Mouse (Mus musculus) large intestine, adult 2 months (tissue): Measurements from ENCODE around the gene Pla2g2d. TPM values are rescaled to one million over a fixed set of nuclear protein-coding genes. Genes with fewer than 3 reads are reported as not detected.
A peak's percentile ranks its signal among the peaks of the same experiment; 100 is the strongest.
"Not testable (repeated sequence)": the region's sequence is repeated elsewhere in the genome, so short reads cannot be mapped to it uniquely, and the experiment has no call there.

ENCODE experiments used
- DNase-seq: peaks from one replicate; pipeline ENCODE4 v3.0.0-alpha.2; 2012; ENCODE audit warnings: low read depth, low spot score
- WGBS: fragments of 180-500 bp; shearing (Covaris S2); methylation state at CpG from one replicate; pipeline ENCODE4 v1.1.7; 2018; 5-methylcytosine and 5-hydroxymethylcytosine counted together
- polyA plus RNA-seq: library from polyadenylated mRNA; depleted of rRNA; stranded (reverse); fragments of >200 nt; gene quantifications from 2 replicates; pipeline ENCODE4 v1.2.3, GENCODE M21; 2012; rRNA removed

The Pla2g2d gene
- polyA plus RNA-seq, 1 experiment = 8.8 TPM

DNA sequence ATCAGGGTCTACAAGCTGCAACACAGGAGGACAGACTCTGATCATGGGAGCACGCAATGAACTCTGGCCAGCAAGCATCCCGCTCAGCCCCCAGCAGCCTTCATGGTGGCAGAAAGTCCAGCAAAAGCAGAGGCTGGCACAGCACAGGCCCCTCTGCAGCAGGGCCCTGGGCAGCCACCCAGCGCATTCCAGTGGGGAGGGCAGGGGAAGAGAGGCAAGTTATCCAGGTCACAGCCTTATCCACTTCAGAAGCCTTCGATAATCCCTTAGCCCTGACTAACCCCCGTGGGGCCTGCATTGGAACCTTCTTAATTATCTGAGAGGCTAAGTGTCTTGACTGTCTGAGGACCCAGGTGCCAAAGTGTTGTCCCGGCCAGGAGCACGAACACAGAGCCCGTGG, 43.6 kb downstream of the Pla2g2d start:
- DNase-seq = no peak
- WGBS = 65% methylated on average over 8 of the region's 8 CpGs

GRCm38 (mm10) chr4:138821036-138821435, 45.5 kb downstream of the Pla2g2d start:
- WGBS = 83% methylated on average over 2 of the region's 2 CpGs
- no peak for DNase-seq

DNA sequence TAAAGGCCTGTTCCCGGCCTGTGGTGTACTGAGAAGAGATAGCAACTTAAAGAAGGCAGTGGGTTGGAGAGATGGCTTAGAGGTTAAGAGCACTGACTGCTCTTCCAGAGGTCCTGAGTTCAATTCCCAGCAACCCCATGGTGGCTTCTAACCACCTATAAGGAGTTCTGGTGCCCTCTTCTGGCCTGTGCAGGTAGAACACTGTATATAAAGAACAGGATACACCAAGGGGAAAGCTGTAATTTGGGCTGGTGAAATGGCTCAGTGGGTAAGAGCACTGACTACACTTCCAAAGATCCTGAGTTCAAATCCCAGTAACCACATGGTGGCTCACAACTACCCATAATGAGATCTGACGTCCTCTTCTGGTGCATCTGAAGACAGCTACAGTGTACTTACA, 48.6 kb downstream of the Pla2g2d start:
- not testable (repeated sequence) for DNase-seq
- 81% methylated on average over 2 of the region's 2 CpGs for WGBS

- WGBS = 59% methylated on average over 2 of the region's 2 CpGs
- DNase-seq = no peak
Measured at GRCm38 (mm10) chr4:138824660-138825059, 49.1 kb downstream of the Pla2g2d start.

DNA sequence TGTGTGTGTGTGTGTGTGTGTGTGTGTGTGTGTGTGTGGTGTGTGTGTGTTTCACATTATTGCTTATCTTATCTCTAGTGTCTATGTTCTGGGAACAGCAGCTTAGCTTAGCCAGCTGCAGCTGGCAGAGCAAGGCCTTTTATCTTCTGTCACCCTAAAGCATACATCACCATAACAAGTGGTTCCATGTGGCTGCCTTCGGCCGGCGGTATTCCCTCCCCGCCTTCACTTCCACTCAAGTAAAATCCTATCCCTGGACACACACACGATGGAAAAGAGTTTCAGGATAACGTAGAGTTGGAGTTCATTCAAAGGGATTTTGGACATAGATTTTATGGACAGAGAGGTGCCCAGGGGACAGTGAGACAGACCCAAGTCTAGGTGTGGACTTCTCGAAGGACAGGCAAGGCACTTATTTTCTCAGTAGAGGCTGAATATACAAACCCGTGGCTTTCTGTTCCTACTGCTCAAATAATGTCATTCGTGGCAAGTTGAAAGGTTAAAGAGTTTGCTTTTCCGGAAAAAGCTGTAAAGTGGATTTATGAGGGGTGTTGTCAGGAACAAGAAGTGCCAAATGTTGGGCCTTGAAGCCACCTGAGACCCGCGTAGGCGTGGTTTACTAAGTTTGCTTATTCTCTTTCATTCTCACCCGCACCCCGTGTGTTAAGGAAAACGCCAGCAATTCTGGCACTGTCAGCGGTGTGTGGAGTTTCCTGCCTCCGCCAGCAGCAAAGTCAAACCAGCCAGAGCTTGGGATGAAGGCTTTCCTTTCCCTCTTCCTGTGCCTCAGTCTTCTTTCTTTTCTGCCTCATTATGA, 50.4 kb downstream of the Pla2g2d start:
- 5% methylated on average over 18 of the region's 18 CpGs for WGBS
- peak; percentile 77 for DNase-seq

DNA sequence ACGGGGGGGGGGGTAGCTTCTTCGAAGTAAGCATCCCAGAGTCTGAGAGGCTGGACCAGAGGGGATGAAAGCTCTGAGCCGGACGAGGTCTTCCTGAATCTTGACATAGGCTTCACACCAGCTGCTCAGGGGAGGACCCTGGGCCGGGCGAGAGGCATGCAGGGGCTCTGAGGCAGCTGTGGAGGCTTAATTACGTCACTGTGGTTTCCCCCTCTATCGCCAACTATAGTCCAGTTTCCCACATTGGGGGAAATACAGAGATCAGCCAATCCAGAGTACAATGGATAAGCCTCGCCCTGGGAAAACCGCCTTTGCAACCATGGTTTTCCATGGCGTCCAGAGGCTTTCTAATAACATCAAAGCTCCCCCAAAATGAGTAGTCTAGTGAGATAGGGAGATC, 51.6 kb downstream of the Pla2g2d start:
- DNase-seq = no peak
- 30% methylated on average over 11 of the region's 11 CpGs for WGBS

Other genes starting within 250 kb of the Pla2g2d start
- gene Vwa5b1, start 139.9 kb upstream of the Pla2g2d start, polyA plus RNA-seq = 0.05 and 0.11 TPM in 2 replicates
- 0.27 and 0.45 TPM in 2 replicates for gene Pla2g2c, start 50.9 kb upstream of the Pla2g2d start, polyA plus RNA-seq
- 2.5 and 2.6 TPM in 2 replicates for gene Ubxn10, start 38.6 kb upstream of the Pla2g2d start, polyA plus RNA-seq
- gene Pla2g2f, start 18.1 kb upstream of the Pla2g2d start, polyA plus RNA-seq = 22.1 and 34.0 TPM in 2 replicates
- gene Pla2g5, start 87.7 kb downstream of the Pla2g2d start, polyA plus RNA-seq = 35.3 and 72.0 TPM in 2 replicates
- gene Gm13030, start 98.2 kb downstream of the Pla2g2d start, polyA plus RNA-seq = not detected in 2 replicates
- gene Pla2g2e, start 102.2 kb downstream of the Pla2g2d start, polyA plus RNA-seq = 0.63 and 0.67 TPM in 2 replicates
- 5.5 and 10.8 TPM in 2 replicates for gene Otud3, start 138.2 kb downstream of the Pla2g2d start, polyA plus RNA-seq
- gene Rnf186, start 191.4 kb downstream of the Pla2g2d start, polyA plus RNA-seq = 219 and 382 TPM in 2 replicates
- 29.4 and 42.9 TPM in 2 replicates for gene Tmco4, start 197.2 kb downstream of the Pla2g2d start, polyA plus RNA-seq